Mouse (Mus musculus) heart, postnatal 0 days (tissue): ENCODE data around the gene Nxpe3.

Source experiments
- CTCF ChIP-seq: IDR thresholded peaks from 2 replicates; pipeline ENCODE4 v1.5.1; 2016; ENCODE audit warnings: antibody characterized with exemption, control low read depth, low read depth
- EP300 ChIP-seq: IDR thresholded peaks from 2 replicates; pipeline ENCODE4 v1.6.1; 2016; ENCODE audit warnings: antibody characterized with exemption, low read depth

DNA sequence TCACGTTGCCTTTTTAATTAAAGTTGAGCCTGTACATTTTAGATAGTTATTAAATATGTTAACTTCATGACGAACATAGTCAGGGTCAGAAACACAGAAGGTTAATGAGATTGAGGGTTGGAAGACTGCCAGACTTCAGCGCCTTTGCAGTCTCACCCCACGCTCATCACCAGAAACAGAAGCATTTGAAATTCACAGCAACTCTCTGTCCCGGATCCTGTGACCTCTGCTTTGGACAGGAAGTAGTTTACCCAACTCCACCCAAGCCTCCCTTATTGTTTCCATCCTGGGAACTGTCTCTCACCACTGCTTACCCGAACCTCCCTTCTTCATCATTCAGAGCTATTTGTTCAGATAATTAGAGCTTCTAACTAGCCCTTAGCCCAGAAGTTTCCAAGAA lies 19.1 kb downstream of the Nxpe3 start:
- TF ChIP-seq EP300 (no peak), CTCF (no peak)
